Mouse (Mus musculus): ENCODE results near the gene Ccdc169. TPM values are rescaled to one million over a fixed set of nuclear protein-coding genes. Genes with fewer than 3 reads are reported as not detected.

The Ccdc169 gene
- polyA plus RNA-seq, 1 experiment, result not detected

- H3K36me3 ChIP-seq (ENCODE audit: control insufficient read depth, insufficient read depth, low read length), result 0 out of 2 replicates have a peak, but pooled peaks cover 1% of the 10 kb centered on the region
- no peak for DNase-seq (ENCODE audit: low read depth in 1 of 2, low spot score in 2 of 2)
- H3K27me3 ChIP-seq (ENCODE audit: control insufficient read depth, insufficient read depth, low read length), result no peaks in the 10 kb centered on the region
- no peak overlapping the region for H3K4me3 ChIP-seq (ENCODE audit: extremely low read depth, insufficient read depth, insufficient read length)
- no peaks in the 10 kb centered on the region for H3K4me1 ChIP-seq (ENCODE audit: control insufficient read depth, insufficient read depth, insufficient read length)
- H3K27ac ChIP-seq (ENCODE audit: insufficient read depth, low read length), result no peak overlapping the region
- WGBS, result 91% methylated on average over 2 of the region's 2 CpGs
- TF ChIP-seq CTCF (IDR thresholded peaks at IDR 0.05; ENCODE audit: extremely low read depth, insufficient read depth, insufficient read length, insufficient replicate concordance) (no peak), POLR2A (IDR thresholded peaks at IDR 0.05; ENCODE audit: low read depth, low read length) (no peak)
These were observed 4.3 kb downstream of the Ccdc169 start for GRCm38 (mm10) chr3:55141401-55141800.

GRCm38 (mm10) chr3:55144916-55145315 lies 7.8 kb downstream of the Ccdc169 start:
- no peaks in the 10 kb centered on the region for H3K36me3 ChIP-seq (ENCODE audit: control insufficient read depth, insufficient read depth, low read length)
- 84% methylated on average over 4 of the region's 4 CpGs for WGBS
- no peak overlapping the region for H3K27ac ChIP-seq (ENCODE audit: insufficient read depth, low read length)
- TF ChIP-seq CTCF (IDR thresholded peaks at IDR 0.05; ENCODE audit: extremely low read depth, insufficient read depth, insufficient read length, insufficient replicate concordance) (no peak), POLR2A (IDR thresholded peaks at IDR 0.05; ENCODE audit: low read depth, low read length) (no peak)
- H3K27me3 ChIP-seq (ENCODE audit: control insufficient read depth, insufficient read depth, low read length), result no peaks in the 10 kb centered on the region
- H3K4me3 ChIP-seq (ENCODE audit: extremely low read depth, insufficient read depth, insufficient read length), result no peak overlapping the region
- DNase-seq (ENCODE audit: low read depth in 1 of 2, low spot score in 2 of 2), result no peak
- H3K4me1 ChIP-seq (ENCODE audit: control insufficient read depth, insufficient read depth, insufficient read length), result no peaks in the 10 kb centered on the region

- Histone ChIP-seq H3K27me3 (ENCODE audit: control insufficient read depth, insufficient read depth, low read length) (no peaks in the 10 kb centered on the region), H3K4me1 (ENCODE audit: control insufficient read depth, insufficient read depth, insufficient read length) (no peaks in the 10 kb centered on the region), H3K4me3 (ENCODE audit: extremely low read depth, insufficient read depth, insufficient read length) (no peak overlapping the region), H3K36me3 (ENCODE audit: control insufficient read depth, insufficient read depth, low read length) (no peaks in the 10 kb centered on the region), H3K27ac (ENCODE audit: insufficient read depth, low read length) (no peak overlapping the region)
- TF ChIP-seq CTCF (IDR thresholded peaks at IDR 0.05; ENCODE audit: extremely low read depth, insufficient read depth, insufficient read length, insufficient replicate concordance) (no peak), POLR2A (IDR thresholded peaks at IDR 0.05; ENCODE audit: low read depth, low read length) (no peak)
- WGBS, result 88% methylated on average over 6 of the region's 6 CpGs
- DNase-seq (ENCODE audit: low read depth in 1 of 2, low spot score in 2 of 2), result no peak
These were observed 9.3 kb downstream of the Ccdc169 start for GRCm38 (mm10) chr3:55146441-55146840.

GRCm38 (mm10) chr3:55147156-55147555 lies 10.0 kb downstream of the Ccdc169 start:
- TF ChIP-seq POLR2A (IDR thresholded peaks at IDR 0.05; ENCODE audit: low read depth, low read length), result no peak
- TF ChIP-seq CTCF (IDR thresholded peaks at IDR 0.05; ENCODE audit: extremely low read depth, insufficient read depth, insufficient read length, insufficient replicate concordance), result no peak
- 77% methylated on average over 2 of the region's 2 CpGs for WGBS
- Histone ChIP-seq H3K4me3 (ENCODE audit: extremely low read depth, insufficient read depth, insufficient read length) (no peak overlapping the region), H3K27ac (ENCODE audit: insufficient read depth, low read length) (no peak overlapping the region), H3K4me1 (ENCODE audit: control insufficient read depth, insufficient read depth, insufficient read length) (no peaks in the 10 kb centered on the region), H3K27me3 (ENCODE audit: control insufficient read depth, insufficient read depth, low read length) (no peaks in the 10 kb centered on the region), H3K36me3 (ENCODE audit: control insufficient read depth, insufficient read depth, low read length) (no peaks in the 10 kb centered on the region)
- DNase-seq (ENCODE audit: low read depth in 1 of 2, low spot score in 2 of 2), result no peak

- no peak for TF ChIP-seq CTCF (IDR thresholded peaks at IDR 0.05; ENCODE audit: extremely low read depth, insufficient read depth, insufficient read length, insufficient replicate concordance)
- TF ChIP-seq POLR2A (IDR thresholded peaks at IDR 0.05; ENCODE audit: low read depth, low read length), result no peak
- no peak for DNase-seq (ENCODE audit: low read depth in 1 of 2, low spot score in 2 of 2)
- H3K36me3 ChIP-seq (ENCODE audit: control insufficient read depth, insufficient read depth, low read length), result no peaks in the 10 kb centered on the region
- H3K27ac ChIP-seq (ENCODE audit: insufficient read depth, low read length), result no peak overlapping the region
- no peak overlapping the region for H3K4me3 ChIP-seq (ENCODE audit: extremely low read depth, insufficient read depth, insufficient read length)
- H3K27me3 ChIP-seq (ENCODE audit: control insufficient read depth, insufficient read depth, low read length), result no peaks in the 10 kb centered on the region
- 50% methylated on average over 3 of the region's 3 CpGs for WGBS
- no peaks in the 10 kb centered on the region for H3K4me1 ChIP-seq (ENCODE audit: control insufficient read depth, insufficient read depth, insufficient read length)
These were observed 11.0 kb downstream of the Ccdc169 start for GRCm38 (mm10) chr3:55148091-55148490.

DNA sequence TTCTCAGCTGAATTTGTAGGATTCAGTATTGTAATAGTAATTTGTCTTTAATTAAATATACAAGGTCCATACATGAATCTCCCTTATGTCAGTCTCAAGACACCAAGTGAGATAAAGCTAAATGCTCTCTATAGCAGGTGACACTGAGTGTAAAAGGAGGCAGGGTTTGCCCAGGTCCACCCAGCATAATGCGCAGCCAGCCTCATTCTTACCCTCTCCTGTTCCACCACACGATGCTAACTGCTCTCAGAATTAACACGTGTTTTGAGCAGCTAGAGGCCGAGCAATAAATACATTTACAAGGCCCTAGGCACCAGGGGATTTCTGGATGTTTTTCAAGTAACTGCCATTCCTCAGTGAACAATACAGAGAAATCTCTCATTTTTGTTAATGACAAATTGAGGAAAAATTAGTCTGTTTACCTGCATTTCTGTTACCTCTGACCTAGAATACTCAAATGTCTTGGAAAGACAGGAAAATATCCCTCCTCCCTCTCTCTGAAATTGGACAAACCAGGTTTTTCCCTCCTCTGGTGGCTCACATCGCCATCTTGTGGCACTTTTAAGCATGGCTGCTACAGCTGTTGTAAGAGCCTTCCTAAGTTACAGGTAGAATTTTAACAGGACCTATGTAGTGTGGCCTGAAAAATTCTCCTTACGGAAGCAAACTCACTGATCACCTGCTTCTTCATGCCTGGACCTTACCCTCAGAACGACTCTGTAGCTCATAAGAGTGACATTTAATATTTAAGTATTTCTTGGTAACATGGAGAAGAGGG lies 14.7 kb downstream of the Ccdc169 start:
- no peak overlapping the region for H3K4me3 ChIP-seq (ENCODE audit: extremely low read depth, insufficient read depth, insufficient read length)
- H3K27me3 ChIP-seq (ENCODE audit: control insufficient read depth, insufficient read depth, low read length), result no peaks in the 10 kb centered on the region
- H3K27ac ChIP-seq (ENCODE audit: insufficient read depth, low read length), result no peak overlapping the region
- TF ChIP-seq POLR2A (IDR thresholded peaks at IDR 0.05; ENCODE audit: low read depth, low read length) (no peak), CTCF (IDR thresholded peaks at IDR 0.05; ENCODE audit: extremely low read depth, insufficient read depth, insufficient read length, insufficient replicate concordance) (no peak; the same call in 1 of the 2 replicates)
- H3K36me3 ChIP-seq (ENCODE audit: control insufficient read depth, insufficient read depth, low read length), result no peaks in the 10 kb centered on the region
- WGBS, result 46% methylated on average over 7 of the region's 7 CpGs
- no peaks in the 10 kb centered on the region for H3K4me1 ChIP-seq (ENCODE audit: control insufficient read depth, insufficient read depth, insufficient read length)
- no peak for DNase-seq (ENCODE audit: low read depth in 1 of 2, low spot score in 2 of 2)

- 70% methylated on average over 6 of the region's 6 CpGs for WGBS
- no peaks in the 10 kb centered on the region for H3K27me3 ChIP-seq (ENCODE audit: control insufficient read depth, insufficient read depth, low read length)
- no peaks in the 10 kb centered on the region for H3K36me3 ChIP-seq (ENCODE audit: control insufficient read depth, insufficient read depth, low read length)
- H3K4me1 ChIP-seq (ENCODE audit: control insufficient read depth, insufficient read depth, insufficient read length), result no peaks in the 10 kb centered on the region
- no peak overlapping the region for H3K27ac ChIP-seq (ENCODE audit: insufficient read depth, low read length)
- peak in 1 of 2 experiments; percentile 4 for DNase-seq (ENCODE audit: low read depth in 1 of 2, low spot score in 2 of 2)
- H3K4me3 ChIP-seq (ENCODE audit: extremely low read depth, insufficient read depth, insufficient read length), result no peak overlapping the region
- TF ChIP-seq CTCF (IDR thresholded peaks at IDR 0.05; ENCODE audit: extremely low read depth, insufficient read depth, insufficient read length, insufficient replicate concordance) (no peak), POLR2A (IDR thresholded peaks at IDR 0.05; ENCODE audit: low read depth, low read length) (no peak)
These were observed 15.7 kb downstream of the Ccdc169 start for GRCm38 (mm10) chr3:55152673-55153334.
